Mouse (Mus musculus) CH12.LX (cell line): ENCODE data around the gene H1foo. TPM values are rescaled to one million over a fixed set of nuclear protein-coding genes. Genes with fewer than 3 reads are reported as not detected.
A peak's percentile ranks its signal among the peaks of the same experiment; 100 is the strongest.

Experiments used
- DNase-seq: peaks from one replicate; pipeline ENCODE4 v3.0.0-alpha.2; 2013; ENCODE audit errors: extremely low read depth
- H3K27ac ChIP-seq: 2 replicates; pipeline ENCODE4 v1.5.1; 2012; ENCODE audit warnings: low read depth, mild to moderate bottlenecking, control low read depth, moderate library complexity; ENCODE audit not compliant: insufficient read depth
- H3K27me3 ChIP-seq: replicated peaks from 2 replicates; pipeline ENCODE3; 2012; ENCODE audit warnings: inconsistent platforms
- H3K36me3 ChIP-seq, 2 experiments: replicated peaks in 1 of 2; 2 replicates each; pipeline versions ENCODE3 to v1.6.1; 2012; ENCODE audit warnings: inconsistent platforms in 1 of 2, low read length in 1 of 2, mild to moderate bottlenecking in 1 of 2, mixed read lengths in 1 of 2, moderate library complexity in 1 of 2; ENCODE audit not compliant: control insufficient read depth in 1 of 2, insufficient read depth in 1 of 2
- H3K4me1 ChIP-seq, 2 experiments: 2 replicates each; pipeline ENCODE4 v1.6.1; 2012; ENCODE audit warnings: inconsistent platforms in 1 of 2, moderate library complexity in 1 of 2; ENCODE audit not compliant: insufficient read depth in 2 of 2, control insufficient read depth in 1 of 2
- H3K4me2 ChIP-seq: 2 replicates; pipeline ENCODE4 v1.6.1; 2012; ENCODE audit warnings: low read depth, mild to moderate bottlenecking, control low read depth; ENCODE audit not compliant: poor library complexity, insufficient read depth, severe bottlenecking
- H3K4me3 ChIP-seq, 3 experiments: fragments of 150-350 bp in 1 of 3; sonication (generic) in 1 of 3; replicated peaks in 1 of 3; 2 replicates each; pipeline versions ENCODE3 to v1.5.1; 2011 to 2012; ENCODE audit warnings: low read depth in 2 of 3, low read length in 2 of 3, mild to moderate bottlenecking in 2 of 3, moderate library complexity in 2 of 3, control low read depth in 1 of 3, improper control_type of control experiment in 1 of 3, inconsistent platforms in 1 of 3, mixed read lengths in 1 of 3; ENCODE audit not compliant: poor library complexity in 1 of 3
- H3K79me2 ChIP-seq: replicated peaks from 2 replicates; pipeline ENCODE4 v1.6.1; 2012; ENCODE audit warnings: mild to moderate bottlenecking, moderate library complexity; ENCODE audit not compliant: control insufficient read depth, poor library complexity, insufficient read depth, severe bottlenecking; ENCODE audit errors: extremely low read depth
- H3K9ac ChIP-seq: 2 replicates; pipeline ENCODE4 v1.6.1; 2012; ENCODE audit warnings: low read depth, mild to moderate bottlenecking, control low read depth, moderate library complexity; ENCODE audit not compliant: insufficient read depth
- H3K9me3 ChIP-seq: replicated peaks from 2 replicates; pipeline ENCODE3; 2012; ENCODE audit warnings: low read length, inconsistent platforms, mixed read lengths
- CTCF ChIP-seq, 2 experiments: IDR thresholded peaks in 1 of 2; conservative IDR thresholded peaks in 1 of 2; 2 replicates each; pipeline ENCODE4 v1.5.1; 2011 to 2012; ENCODE audit warnings: low read depth in 2 of 2, low read length in 2 of 2, improper control_type of control experiment in 1 of 2, inconsistent platforms in 1 of 2, mild to moderate bottlenecking in 1 of 2, moderate library complexity in 1 of 2
- EP300 ChIP-seq: IDR thresholded peaks from 2 replicates; pipeline ENCODE4 v1.6.1; 2011; ENCODE audit warnings: low read length, improper control_type of control experiment
- ETS1 ChIP-seq: conservative IDR thresholded peaks from 2 replicates; pipeline ENCODE4 v1.6.1; 2012; ENCODE audit warnings: low read depth, mild to moderate bottlenecking, inconsistent platforms, low read length, improper control_type of control experiment, moderate library complexity
- HCFC1 ChIP-seq: IDR thresholded peaks from 2 replicates; pipeline ENCODE4 v1.6.1; 2012; ENCODE audit warnings: low read depth, mild to moderate bottlenecking, inconsistent platforms, low read length, improper control_type of control experiment
- IRF4 ChIP-seq: IDR thresholded peaks from 2 replicates; pipeline ENCODE4 v1.6.1; 2014; ENCODE audit warnings: low read depth, mild to moderate bottlenecking, inconsistent platforms, low read length, improper control_type of control experiment
- JUND ChIP-seq: conservative IDR thresholded peaks from 2 replicates; pipeline ENCODE4 v1.6.1; 2011; ENCODE audit warnings: low read depth, low read length, improper control_type of control experiment
- KAT2A ChIP-seq: IDR thresholded peaks from 2 replicates; pipeline ENCODE4 v1.6.1; 2012; ENCODE audit warnings: low read length, improper control_type of control experiment, inconsistent platforms; ENCODE audit not compliant: insufficient replicate concordance
- MEF2A ChIP-seq: IDR thresholded peaks from 2 replicates; pipeline ENCODE4 v1.6.1; 2014; ENCODE audit warnings: low read depth, mild to moderate bottlenecking, inconsistent platforms, low read length, improper control_type of control experiment, borderline replicate concordance
- MXI1 ChIP-seq: IDR thresholded peaks from 2 replicates; pipeline ENCODE4 v1.6.1; 2011; ENCODE audit warnings: mild to moderate bottlenecking, low read depth, low read length, improper control_type of control experiment
- MYC ChIP-seq: IDR thresholded peaks from 2 replicates; pipeline ENCODE4 v1.6.1; 2011; ENCODE audit warnings: low read depth, mild to moderate bottlenecking, improper control_type of control experiment, low read length
- NRF1 ChIP-seq: IDR thresholded peaks from 2 replicates; pipeline ENCODE4 v1.6.1; 2014; ENCODE audit warnings: low read depth, mild to moderate bottlenecking, inconsistent platforms, low read length, improper control_type of control experiment, moderate library complexity
- POLR2A ChIP-seq: IDR thresholded peaks from 2 replicates; pipeline ENCODE4 v1.6.1; 2011; ENCODE audit warnings: low read depth, mild to moderate bottlenecking, improper control_type of control experiment, low read length
- POLR2AphosphoS2 ChIP-seq: IDR thresholded peaks from 2 replicates; pipeline ENCODE4 v1.6.1; 2011; ENCODE audit warnings: low read depth, low read length, improper control_type of control experiment
- RAD21 ChIP-seq: IDR thresholded peaks from 2 replicates; pipeline ENCODE4 v1.6.1; 2011; ENCODE audit warnings: low read depth, mild to moderate bottlenecking, low read length, improper control_type of control experiment, moderate library complexity
- RCOR1 ChIP-seq: conservative IDR thresholded peaks from 2 replicates; pipeline ENCODE4 v1.6.1; 2012; ENCODE audit warnings: low read depth, mild to moderate bottlenecking, inconsistent platforms, low read length, improper control_type of control experiment
- SMC3 ChIP-seq: IDR thresholded peaks from 2 replicates; pipeline ENCODE4 v1.6.1; 2011; ENCODE audit warnings: low read depth, low read length, improper control_type of control experiment
- TBP ChIP-seq: conservative IDR thresholded peaks from 2 replicates; pipeline ENCODE4 v1.6.1; 2011; ENCODE audit warnings: low read depth, low read length, improper control_type of control experiment
- ZC3H11A ChIP-seq: IDR thresholded peaks from 2 replicates; pipeline ENCODE4 v1.6.1; 2012; ENCODE audit warnings: low read depth, mild to moderate bottlenecking, inconsistent platforms, low read length, improper control_type of control experiment
- ZKSCAN1 ChIP-seq: IDR thresholded peaks from 2 replicates; pipeline ENCODE4 v1.6.1; 2012; ENCODE audit warnings: low read depth, inconsistent platforms, low read length, improper control_type of control experiment, borderline replicate concordance
- ZMIZ1 ChIP-seq: IDR thresholded peaks from 2 replicates; pipeline ENCODE4 v1.6.1; 2012; ENCODE audit warnings: low read depth, mild to moderate bottlenecking, inconsistent platforms, low read length, improper control_type of control experiment
- dilution Hi-C: fragments of 300-500 bp; cut with MboI; formaldehyde crosslinking; loops from 2 replicates; pipeline ENCODE4 v1.14.3; 2020; ENCODE audit warnings: low sequenced_read_pairs; ENCODE audit not compliant: extremely low pct_unique_long_range_greater_than_20kb, extremely low pct_ligation_motif_present
- in situ Hi-C: fragments of 300-500 bp; cut with MboI; formaldehyde crosslinking; loops from 3 replicates; pipeline ENCODE4 v1.14.3; 2019; ENCODE audit warnings: low sequenced_read_pairs, low pct_ligation_motif_present, low pct_unique_long_range_greater_than_20kb, mixed read lengths
- polyA plus RNA-seq: library from polyadenylated mRNA; unstranded; fragments of >175 nt; gene quantifications from 2 replicates; pipeline ENCODE4 v1.2.1, GENCODE M21; 2012; ENCODE audit warnings: low read depth; ENCODE audit not compliant: insufficient read length
- total RNA-seq, 2 experiments: library from RNA; depleted of rRNA; stranded (reverse); fragments of 300-350 nt in 1 of 2; fragments of >200 nt in 1 of 2; gene quantifications; 2 replicates each; pipeline ENCODE4 v1.2.3; 2012 to 2014

The H1foo gene
- total and polyA plus RNA-seq, 3 experiments: 0.77 to 1.0 (median 0.89) TPM

GRCm38 (mm10) chr6:115956418-115956921 is 11.7 kb downstream of the H1foo start:
- H3K79me2 ChIP-seq: no peaks in the 10 kb centered on the region
- DNase-seq: no peak
- H3K27me3 ChIP-seq: no peaks in the 10 kb centered on the region
- in situ Hi-C loops: no loop called here
- peaks cover 13 to 59% of the 10 kb centered on the region in 2 experiments for H3K4me1 ChIP-seq
- H3K9ac ChIP-seq: no peak overlapping the region
- peaks cover 66 to 85% of the 10 kb centered on the region in 2 experiments for H3K36me3 ChIP-seq
- H3K9me3 ChIP-seq: peaks cover 3% of the 10 kb centered on the region
- no peak overlapping the region for H3K27ac ChIP-seq
- no peak overlapping the region for H3K4me2 ChIP-seq
- no peak overlapping the region for H3K4me3 ChIP-seq
- TF ChIP-seq SMC3: peak; percentile 43
- TF ChIP-seq RAD21: peak; percentile 43
- TF ChIP-seq CTCF (conservative IDR thresholded peaks at IDR 0.05 in 1 of 2, IDR thresholded peaks at IDR 0.05 in 1 of 2; ENCODE audit: low read depth in 2 of 2, low read length in 2 of 2): peak in 1 of 2 experiments; percentile 45; a peak in 2 of 4 replicates
- no peak for TF ChIP-seq NRF1
- TF ChIP-seq RCOR1: no peak
- no peak for TF ChIP-seq IRF4
- TF ChIP-seq ETS1: no peak
- no peak for TF ChIP-seq TBP
- no peak for TF ChIP-seq HCFC1
- TF ChIP-seq, all 38 proteins: peak for 3
- dilution Hi-C loops: no loop called here

- Histone ChIP-seq H3K4me2 (no peak overlapping the region), H3K36me3 (peaks cover 72 to 91% of the 10 kb centered on the region in 2 experiments), H3K9ac (no peak overlapping the region), H3K4me1 (peaks cover 13 to 65% of the 10 kb centered on the region in 2 experiments), H3K27me3 (no peaks in the 10 kb centered on the region), H3K9me3 (no peaks in the 10 kb centered on the region), H3K79me2 (no peaks in the 10 kb centered on the region), H3K27ac (no peak overlapping the region)
- in situ Hi-C loops: no loop called here
- DNase-seq: no peak
- TF ChIP-seq POLR2A (no peak), POLR2AphosphoS2 (no peak), EP300 (no peak), KAT2A (no peak)
- TF ChIP-seq, all 38 proteins: peak for 0
- dilution Hi-C loops: no loop called here
- H3K4me3 ChIP-seq: no peak overlapping the region
Measured at GRCm38 (mm10) chr6:115956922-115957601, 12.3 kb downstream of the H1foo start.

GRCm38 (mm10) chr6:115957681-115958080 is 12.9 kb downstream of the H1foo start:
- Histone ChIP-seq H3K4me3 (no peak overlapping the region), H3K4me1 (peaks cover 13 to 70% of the 10 kb centered on the region in 2 experiments), H3K9ac (no peak overlapping the region), H3K27me3 (no peaks in the 10 kb centered on the region), H3K9me3 (no peaks in the 10 kb centered on the region), H3K79me2 (no peaks in the 10 kb centered on the region), H3K36me3 (peaks cover 77 to 93% of the 10 kb centered on the region in 2 experiments), H3K27ac (no peak overlapping the region), H3K4me2 (no peak overlapping the region)
- DNase-seq: no peak
- dilution Hi-C loops: no loop called here
- in situ Hi-C loops: no loop called here
- TF ChIP-seq ZC3H11A: no peak
- TF ChIP-seq MXI1: no peak
- TF ChIP-seq JUND: no peak
- TF ChIP-seq ZKSCAN1: no peak
- TF ChIP-seq MYC: no peak
- no peak for TF ChIP-seq ZMIZ1
- no peak for TF ChIP-seq MEF2A
- no peak for TF ChIP-seq TBP
